Mouse (Mus musculus): Measurements from ENCODE around the gene Plk3. TPM values are rescaled to one million over a fixed set of nuclear protein-coding genes. Genes with fewer than 3 reads are reported as not detected.

Plk3 gene
- polyA plus RNA-seq (2017; shearing (Covaris generic)): 10 to 100 TPM; 45.2 to 80.3 TPM

GRCm38 (mm10) chr4:117133817-117134600, at the start of gene Plk3:
Gene Plk3, minus strand, starts transcription at chr4:117133963.

GRCm38 (mm10) chr4:117181863-117182758, 48.3 kb upstream of the Plk3 start, which contains the start of gene Kif2c:
Gene Kif2c, minus strand, starts transcription at chr4:117182639.

GRCm38 (mm10) chr4:117155792-117156355, 22.1 kb upstream of the Plk3 start, which contains the start of gene Rps8:
Gene Rps8, minus strand, starts transcription at chr4:117156243.

GRCm38 (mm10) chr4:117126675-117127290, 7.0 kb downstream of the Plk3 start, which contains the start of gene Tctex1d4:
Gene Tctex1d4, plus strand, starts transcription at chr4:117126794.

GRCm38 (mm10) chr4:117125348-117125909, 8.3 kb downstream of the Plk3 start, which contains the start of gene Btbd19:
Gene Btbd19, minus strand, starts transcription at chr4:117125725.

GRCm38 (mm10) chr4:117095551-117096452, 38.0 kb downstream of the Plk3 start, which contains the start of gene Ptch2:
Gene Ptch2, plus strand, starts transcription at chr4:117096075.

Other genes with a start within 250 kb of the Plk3 start
- 100 to 1,000 TPM in 1 of 2 experiments, 10 to 100 TPM in 1; 96.6 to 135 TPM for gene Urod, start 139.6 kb downstream of the Plk3 start, polyA plus RNA-seq (2017; shearing (Covaris generic))
- gene Hectd3, start 138.6 kb downstream of the Plk3 start, polyA plus RNA-seq (2017; shearing (Covaris generic)): 10 to 100 TPM; 30.4 to 36.9 TPM
- 10 to 100 TPM; 21.8 to 30.6 TPM for gene Eif2b3, start 114.6 kb downstream of the Plk3 start, polyA plus RNA-seq (2017; shearing (Covaris generic))
- gene Ptch2, start 37.9 kb downstream of the Plk3 start, polyA plus RNA-seq (2017; shearing (Covaris generic)): under 1 TPM; 0.10 to 0.16 TPM
- 10 to 100 TPM; 44.3 to 51.7 TPM for gene Btbd19, start 8.2 kb downstream of the Plk3 start, polyA plus RNA-seq (2017; shearing (Covaris generic))
- 1 to 10 TPM; 1.8 to 3.0 TPM for gene Tctex1d4, start 7.2 kb downstream of the Plk3 start, polyA plus RNA-seq (2017; shearing (Covaris generic))
- 100 to 1,000 TPM; 408 to 760 TPM for gene Rps8, start 22.3 kb upstream of the Plk3 start, polyA plus RNA-seq (2017; shearing (Covaris generic))
- 1 to 10 TPM; 5.5 to 7.0 TPM for gene Kif2c, start 48.7 kb upstream of the Plk3 start, polyA plus RNA-seq (2017; shearing (Covaris generic))
- gene Tmem53, start 118.0 kb upstream of the Plk3 start, polyA plus RNA-seq (2017; shearing (Covaris generic)): under 1 TPM; 0.32 to 0.38 TPM
- gene Armh1, start 118.2 kb upstream of the Plk3 start, polyA plus RNA-seq (2017; shearing (Covaris generic)): not detected

Measured in activated CD4-positive, CD25-positive, alpha-beta regulatory T cell (primary cell).